Mouse (Mus musculus): ENCODE results near the gene Ier5. TPM values are rescaled to one million over a fixed set of nuclear protein-coding genes. Genes with fewer than 3 reads are reported as not detected.

Ier5 gene
- total and polyA plus RNA-seq, 3 experiments = 6.8 to 12.6 (median 7.8) TPM

DNA sequence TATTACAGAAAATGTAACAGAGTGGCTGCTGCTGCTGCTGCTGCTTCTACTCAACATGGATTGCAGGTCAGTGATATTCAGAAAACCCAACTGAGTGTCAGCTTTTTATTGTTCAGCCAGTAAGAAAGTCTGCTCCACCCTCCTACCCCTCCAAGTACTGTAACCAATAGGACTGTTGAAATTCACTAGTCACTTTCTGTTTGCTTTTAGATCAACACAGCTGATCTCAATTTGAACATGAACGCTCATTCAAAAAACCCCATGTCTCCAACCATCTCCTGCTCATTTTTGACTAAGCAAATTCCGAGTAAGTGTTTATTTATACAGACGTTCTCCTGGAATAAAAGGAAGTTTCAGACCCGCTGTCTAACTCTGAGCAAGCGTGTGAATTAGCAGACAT, 8.4 kb upstream of the Ier5 start:
- no peaks in the 10 kb centered on the region for H3K36me3 ChIP-seq (replicated peaks)
- no peak overlapping the region for H3K4me3 ChIP-seq (ENCODE audit: low read depth, low read length)
- TF ChIP-seq CTCF (IDR thresholded peaks at IDR 0.05; ENCODE audit: low read depth, low read length) = no peak
- no peak for TF ChIP-seq TAL1 (conservative IDR thresholded peaks at IDR 0.05; ENCODE audit: low read depth, low read length)
- TF ChIP-seq GATA2 (IDR thresholded peaks at IDR 0.05; ENCODE audit: borderline replicate concordance, low read depth, low read length) = no peak
- TF ChIP-seq GATA1 (IDR thresholded peaks at IDR 0.05; ENCODE audit: borderline replicate concordance, low read length) = no peak
- peaks cover 63% of the 10 kb centered on the region for H3K27me3 ChIP-seq (ENCODE audit: insufficient read depth, low read length)
- peaks cover 7% of the 10 kb centered on the region for H3K4me1 ChIP-seq (ENCODE audit: insufficient read depth, low read depth, low read length)
- ATAC-seq (ENCODE audit: extremely low read depth, insufficient number of reproducible peaks, low FRiP score, poor library complexity, severe bottlenecking) (peak; percentile 40; the same call in 1 of the 2 replicates), DNase-seq (ENCODE audit: low spot score) (no peak)
- 0 out of 2 replicates have a peak, but pooled peaks cover 2% of the 10 kb centered on the region for H3K9me3 ChIP-seq (replicated peaks)

DNA sequence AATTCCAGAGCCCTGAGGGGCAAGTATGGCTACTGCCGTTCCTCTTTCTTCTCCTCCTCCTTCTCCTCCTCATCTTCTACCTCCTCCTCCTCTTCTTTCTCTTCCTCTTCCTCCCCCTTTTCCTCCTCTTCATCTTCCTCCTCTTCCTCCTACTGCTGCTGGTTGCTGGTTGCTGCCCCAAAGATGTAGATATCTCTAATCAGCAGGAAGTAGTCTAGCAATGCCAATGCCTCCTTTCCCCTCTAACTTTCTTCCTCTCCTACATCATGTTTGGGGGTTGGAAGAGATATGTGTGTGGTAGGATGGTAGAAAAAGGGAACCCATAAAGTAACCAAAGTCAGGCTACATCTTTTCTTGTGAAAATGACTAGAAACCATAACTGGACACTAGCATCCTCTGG, 6.9 kb upstream of the Ier5 start:
- Histone ChIP-seq H3K9me3 (replicated peaks) (no peaks in the 10 kb centered on the region), H3K4me3 (ENCODE audit: low read depth, low read length) (no peak overlapping the region), H3K4me1 (ENCODE audit: insufficient read depth, low read depth, low read length) (peaks cover 4% of the 10 kb centered on the region), H3K36me3 (replicated peaks) (no peaks in the 10 kb centered on the region), H3K27me3 (ENCODE audit: insufficient read depth, low read length) (peaks cover 55% of the 10 kb centered on the region)
- DNase-seq (ENCODE audit: low spot score) = no peak
- TF ChIP-seq TAL1 (conservative IDR thresholded peaks at IDR 0.05; ENCODE audit: low read depth, low read length) (no peak), CTCF (IDR thresholded peaks at IDR 0.05; ENCODE audit: low read depth, low read length) (no peak), GATA1 (IDR thresholded peaks at IDR 0.05; ENCODE audit: borderline replicate concordance, low read length) (no peak), POLR2AphosphoS5 (IDR thresholded peaks at IDR 0.05; ENCODE audit: insufficient replicate concordance, low read depth, low read length) (no peak), GATA2 (IDR thresholded peaks at IDR 0.05; ENCODE audit: borderline replicate concordance, low read depth, low read length) (no peak)
- ATAC-seq (ENCODE audit: extremely low read depth, insufficient number of reproducible peaks, low FRiP score, poor library complexity, severe bottlenecking) = no peak

DNA sequence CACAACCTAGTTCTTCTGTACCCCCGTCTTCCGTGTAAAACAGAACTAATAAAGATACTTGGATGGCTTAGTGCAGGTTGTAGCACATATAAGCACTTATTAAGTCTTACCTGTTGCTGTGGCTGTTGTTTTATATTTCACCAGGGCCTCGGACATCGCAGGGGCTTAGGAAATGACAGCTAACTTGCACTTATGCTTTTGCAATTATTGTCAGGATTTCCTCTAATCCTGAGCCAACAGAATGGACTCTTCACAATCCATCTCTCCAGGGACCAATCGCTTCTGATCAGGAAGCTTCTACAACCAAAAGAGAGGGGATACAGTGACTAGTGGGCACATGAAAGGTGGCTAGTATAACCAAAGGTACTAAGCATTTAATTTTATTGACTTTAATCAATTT, 4.6 kb upstream of the Ier5 start:
- Histone ChIP-seq H3K27me3 (ENCODE audit: insufficient read depth, low read length) (peaks cover 37% of the 10 kb centered on the region), H3K4me3 (ENCODE audit: low read depth, low read length) (no peak overlapping the region), H3K4me1 (ENCODE audit: insufficient read depth, low read depth, low read length) (peaks cover 14% of the 10 kb centered on the region), H3K9me3 (replicated peaks) (no peaks in the 10 kb centered on the region), H3K36me3 (replicated peaks) (no peaks in the 10 kb centered on the region)
- ATAC-seq (ENCODE audit: extremely low read depth, insufficient number of reproducible peaks, low FRiP score, poor library complexity, severe bottlenecking) = no peak
- no peak for DNase-seq (ENCODE audit: low spot score)
- TF ChIP-seq GATA2 (IDR thresholded peaks at IDR 0.05; ENCODE audit: borderline replicate concordance, low read depth, low read length) (no peak), TAL1 (conservative IDR thresholded peaks at IDR 0.05; ENCODE audit: low read depth, low read length) (no peak), GATA1 (IDR thresholded peaks at IDR 0.05; ENCODE audit: borderline replicate concordance, low read length) (no peak), CTCF (IDR thresholded peaks at IDR 0.05; ENCODE audit: low read depth, low read length) (no peak), POLR2AphosphoS5 (IDR thresholded peaks at IDR 0.05; ENCODE audit: insufficient replicate concordance, low read depth, low read length) (no peak)

DNA sequence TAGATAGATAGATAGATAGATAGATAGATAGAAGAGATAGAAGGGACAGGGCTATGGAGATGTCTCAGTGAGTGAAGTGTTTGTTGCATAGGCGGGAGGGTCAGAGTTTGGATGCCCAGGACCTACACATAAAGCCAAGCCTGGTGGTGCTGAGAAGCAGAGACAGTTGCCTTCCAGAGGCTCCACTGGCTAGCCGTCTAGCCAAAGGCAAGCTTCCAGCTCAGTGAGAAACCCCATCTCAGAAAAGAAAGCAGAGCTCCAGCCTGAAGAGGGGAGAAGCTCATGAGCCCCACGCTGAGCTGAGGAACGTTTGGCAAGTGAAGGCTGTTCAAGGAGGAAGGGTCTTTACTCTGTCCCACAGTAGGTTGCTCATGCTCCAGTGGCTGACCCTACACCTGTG, 3.2 kb upstream of the Ier5 start:
- H3K9me3 ChIP-seq (replicated peaks) = no peaks in the 10 kb centered on the region
- H3K4me1 ChIP-seq (ENCODE audit: insufficient read depth, low read depth, low read length) = peaks cover 9% of the 10 kb centered on the region
- peaks cover 33% of the 10 kb centered on the region for H3K27me3 ChIP-seq (ENCODE audit: insufficient read depth, low read length)
- H3K36me3 ChIP-seq (replicated peaks) = no peaks in the 10 kb centered on the region
- ATAC-seq (ENCODE audit: extremely low read depth, insufficient number of reproducible peaks, low FRiP score, poor library complexity, severe bottlenecking) (no peak), DNase-seq (ENCODE audit: low spot score) (no peak)
- TF ChIP-seq GATA2 (IDR thresholded peaks at IDR 0.05; ENCODE audit: borderline replicate concordance, low read depth, low read length) (no peak), TAL1 (conservative IDR thresholded peaks at IDR 0.05; ENCODE audit: low read depth, low read length) (no peak), GATA1 (IDR thresholded peaks at IDR 0.05; ENCODE audit: borderline replicate concordance, low read length) (no peak), POLR2AphosphoS5 (IDR thresholded peaks at IDR 0.05; ENCODE audit: insufficient replicate concordance, low read depth, low read length) (no peak), CTCF (IDR thresholded peaks at IDR 0.05; ENCODE audit: low read depth, low read length) (no peak)
- no peak overlapping the region for H3K4me3 ChIP-seq (ENCODE audit: low read depth, low read length)

DNA sequence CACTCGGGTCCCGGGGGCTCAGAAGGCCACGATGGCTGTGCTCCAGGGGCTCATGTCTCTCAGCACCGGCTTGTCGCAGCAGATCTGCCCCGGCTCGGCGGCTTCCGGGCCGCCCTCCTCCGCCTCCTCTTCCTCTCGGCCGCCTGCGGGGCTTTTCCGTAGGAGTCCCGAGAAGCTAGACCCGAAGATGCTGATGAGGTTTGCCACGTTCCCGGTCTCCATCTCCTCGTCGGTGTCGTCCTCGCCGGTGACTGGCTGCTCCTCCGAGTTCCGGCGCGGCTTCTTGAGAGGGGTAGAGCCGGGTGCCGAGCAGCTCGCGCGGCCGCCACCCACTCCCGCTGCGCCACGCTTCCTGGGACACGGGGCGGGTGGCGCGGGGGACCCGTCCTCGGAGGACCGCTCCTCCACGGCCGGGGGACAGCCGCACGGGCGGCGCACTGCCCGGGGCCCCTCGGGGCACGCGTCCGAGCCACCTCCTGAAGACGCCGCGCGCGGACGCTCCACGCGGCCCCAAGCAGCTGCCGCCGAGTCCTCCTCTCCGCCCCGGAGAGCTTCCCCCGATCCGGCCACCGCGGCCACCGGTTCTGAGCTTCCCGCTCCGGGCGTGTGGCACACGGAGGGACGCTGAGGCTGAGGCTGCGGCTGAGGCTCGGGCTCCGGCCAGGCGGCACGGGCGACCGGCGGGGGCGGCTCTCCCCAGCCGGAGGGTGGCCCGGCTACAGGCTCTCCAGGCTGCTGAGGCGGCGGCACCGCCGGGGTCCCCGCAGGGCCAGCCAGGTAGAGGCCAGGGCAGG, 753 bp downstream of the Ier5 start:
- ATAC-seq (ENCODE audit: extremely low read depth, insufficient number of reproducible peaks, low FRiP score, poor library complexity, severe bottlenecking) = no peak

GRCm38 (mm10) chr1:155097931-155098485, 1.4 kb downstream of the Ier5 start:
- ATAC-seq (ENCODE audit: extremely low read depth, insufficient number of reproducible peaks, low FRiP score, poor library complexity, severe bottlenecking) (0 out of 2 replicates have a peak, but pooled peaks have one; percentile 16), DNase-seq (ENCODE audit: low spot score) (peak; percentile 60)
- Histone ChIP-seq H3K4me1 (ENCODE audit: insufficient read depth, low read depth, low read length) (peaks cover 29% of the 10 kb centered on the region), H3K36me3 (replicated peaks) (no peaks in the 10 kb centered on the region), H3K4me3 (ENCODE audit: low read depth, low read length) (peak overlapping the region; percentile 94), H3K27me3 (ENCODE audit: insufficient read depth, low read length) (peaks cover 7% of the 10 kb centered on the region; the same call in 1 of the 2 replicates), H3K9me3 (replicated peaks) (no peaks in the 10 kb centered on the region)
- no peak for TF ChIP-seq GATA2 (IDR thresholded peaks at IDR 0.05; ENCODE audit: borderline replicate concordance, low read depth, low read length)
- TF ChIP-seq POLR2AphosphoS5 (IDR thresholded peaks at IDR 0.05; ENCODE audit: insufficient replicate concordance, low read depth, low read length) = no peak

More for the DNA sequence above, 753 bp downstream of the Ier5 start:
- Histone ChIP-seq H3K9me3 (replicated peaks) (no peaks in the 10 kb centered on the region), H3K27me3 (ENCODE audit: insufficient read depth, low read length) (peaks cover 13% of the 10 kb centered on the region), H3K4me1 (ENCODE audit: insufficient read depth, low read depth, low read length) (peaks cover 29% of the 10 kb centered on the region), H3K36me3 (replicated peaks) (no peaks in the 10 kb centered on the region), H3K4me3 (ENCODE audit: low read depth, low read length) (peak overlapping the region; percentile 94)
- peak; percentile 37 for DNase-seq (ENCODE audit: low spot score)
- TF ChIP-seq TAL1 (conservative IDR thresholded peaks at IDR 0.05; ENCODE audit: low read depth, low read length) = no peak
- TF ChIP-seq CTCF (IDR thresholded peaks at IDR 0.05; ENCODE audit: low read depth, low read length) = no peak
- no peak for TF ChIP-seq GATA2 (IDR thresholded peaks at IDR 0.05; ENCODE audit: borderline replicate concordance, low read depth, low read length)
